Mouse (Mus musculus) embryo, embryonic 10.5 days (tissue): ENCODE results near the gene Ubl3.

Experiments used
- DNase-seq: peaks from one replicate; pipeline ENCODE4 v3.0.0-alpha.2; 2015; ENCODE audit warnings: low spot score

Gene Ubl3

GRCm38 (mm10) chr5:148526631-148527030, 26.0 kb downstream of the Ubl3 start:
- DNase-seq: no peak

GRCm38 (mm10) chr5:148523202-148523971, 29.2 kb downstream of the Ubl3 start:
- DNase-seq: no peak

GRCm38 (mm10) chr5:148522378-148522777, 30.2 kb downstream of the Ubl3 start:
- no peak for DNase-seq

GRCm38 (mm10) chr5:148517445-148517844, 35.1 kb downstream of the Ubl3 start:
- DNase-seq: no peak

- DNase-seq: no peak
Measured at GRCm38 (mm10) chr5:148512042-148512640, 40.4 kb downstream of the Ubl3 start.

GRCm38 (mm10) chr5:148510265-148510664, 42.3 kb downstream of the Ubl3 start:
- no peak for DNase-seq

GRCm38 (mm10) chr5:148509731-148510130, 42.9 kb downstream of the Ubl3 start:
- DNase-seq: no peak

- DNase-seq: no peak
Measured at GRCm38 (mm10) chr5:148508901-148509604, 43.5 kb downstream of the Ubl3 start.

- DNase-seq: no peak
Measured at GRCm38 (mm10) chr5:148505381-148505780, 47.2 kb downstream of the Ubl3 start.

- no peak for DNase-seq
Measured at GRCm38 (mm10) chr5:148502237-148502636, 50.4 kb downstream of the Ubl3 start.

- DNase-seq: no peak
Measured at GRCm38 (mm10) chr5:148501228-148501957, 51.2 kb downstream of the Ubl3 start.

- no peak for DNase-seq
Measured at GRCm38 (mm10) chr5:148500516-148500915, 52.1 kb downstream of the Ubl3 start.

GRCm38 (mm10) chr5:148499616-148500015, 53.0 kb downstream of the Ubl3 start:
- DNase-seq: no peak

GRCm38 (mm10) chr5:148495991-148496390, 56.6 kb downstream of the Ubl3 start:
- no peak for DNase-seq

- peak; percentile 34 for DNase-seq
Measured at GRCm38 (mm10) chr5:148495173-148495572, 57.4 kb downstream of the Ubl3 start.

- DNase-seq: no peak
Measured at GRCm38 (mm10) chr5:148494249-148494648, 58.3 kb downstream of the Ubl3 start.

- no peak for DNase-seq
Measured at GRCm38 (mm10) chr5:148493025-148493424, 59.6 kb downstream of the Ubl3 start.

GRCm38 (mm10) chr5:148490391-148490790, 62.2 kb downstream of the Ubl3 start:
- DNase-seq: no peak

GRCm38 (mm10) chr5:148489724-148490193, 62.8 kb downstream of the Ubl3 start:
- DNase-seq: no peak

GRCm38 (mm10) chr5:148488891-148489723, 63.5 kb downstream of the Ubl3 start:
- DNase-seq: no peak

GRCm38 (mm10) chr5:148486202-148486601, 66.4 kb downstream of the Ubl3 start:
- no peak for DNase-seq
